Mouse (Mus musculus) myocyte (in vitro differentiated cells): ENCODE measurements at regions not wholly inside any gene's neighbourhood (a gene's known extent, or its start where the extent isn't known, plus 50 kb on each side); places are given as distances from the start of the nearest gene placed in this dataset.
A peak's percentile ranks its signal among the peaks of the same experiment; 100 is the strongest.

Experiments used
- H3K27me3 ChIP-seq: one replicate; pipeline ENCODE4 v1.6.1; 2011; ENCODE audit not compliant: control insufficient read depth, insufficient read depth, insufficient read length
- H3K36me3 ChIP-seq: one replicate; pipeline ENCODE4 v1.6.1; 2011; ENCODE audit not compliant: control insufficient read depth, insufficient read depth
- H3K4me2 ChIP-seq: one replicate; pipeline ENCODE4 v1.6.1; 2011; ENCODE audit warnings: low read depth, control low read depth
- H3K4me3 ChIP-seq: one replicate; pipeline ENCODE4 v1.5.1; 2011; ENCODE audit warnings: mild to moderate bottlenecking, control low read depth, moderate library complexity
- H3K79me2 ChIP-seq: one replicate; pipeline ENCODE4 v1.6.1; 2011; ENCODE audit not compliant: control insufficient read depth, insufficient read depth
- H3ac ChIP-seq: one replicate; pipeline ENCODE4 v1.6.1; 2011; ENCODE audit not compliant: control insufficient read depth, insufficient read length
- CEBPB ChIP-seq: IDR thresholded peaks from 2 replicates; pipeline ENCODE4 v1.6.1; 2011; ENCODE audit warnings: mild to moderate bottlenecking, moderate library complexity; ENCODE audit not compliant: poor library complexity, insufficient read depth, severe bottlenecking
- E2F4 ChIP-seq: IDR thresholded peaks from one replicate; pipeline ENCODE4 v1.6.1; 2011; ENCODE audit warnings: mild to moderate bottlenecking, control low read depth, moderate library complexity; ENCODE audit not compliant: insufficient read depth
- MAX ChIP-seq: IDR thresholded peaks from one replicate; pipeline ENCODE4 v1.6.1; 2011; ENCODE audit warnings: low read depth, mild to moderate bottlenecking, control low read depth
- MYOD1 ChIP-seq, 3 experiments: IDR thresholded peaks; one replicate each; pipeline ENCODE4 v1.6.1; 2011; ENCODE audit warnings: control low read depth in 2 of 3, low read depth in 2 of 3, mild to moderate bottlenecking in 2 of 3, moderate library complexity in 1 of 3; ENCODE audit not compliant: insufficient read length in 2 of 3, control insufficient read depth in 1 of 3
- MYOG ChIP-seq, 3 experiments: IDR thresholded peaks; one replicate each; pipeline ENCODE4 v1.6.1; 2011; ENCODE audit warnings: control low read depth in 2 of 3, low read depth in 2 of 3, mild to moderate bottlenecking in 2 of 3; ENCODE audit not compliant: insufficient read length in 2 of 3, control insufficient read depth in 1 of 3, insufficient read depth in 1 of 3
- POLR2A ChIP-seq: IDR thresholded peaks from one replicate; pipeline ENCODE4 v1.6.1; 2011; ENCODE audit warnings: low read depth, mild to moderate bottlenecking, control low read depth, moderate library complexity; ENCODE audit not compliant: insufficient read length
- POLR2AphosphoS2 ChIP-seq: IDR thresholded peaks from one replicate; pipeline ENCODE4 v1.6.1; 2011; ENCODE audit warnings: low read depth, control low read depth; ENCODE audit not compliant: insufficient read length
- REST ChIP-seq: IDR thresholded peaks from one replicate; pipeline ENCODE4 v1.6.1; 2011; ENCODE audit warnings: mild to moderate bottlenecking, control low read depth, moderate library complexity; ENCODE audit not compliant: insufficient read depth, insufficient read length
- SRF ChIP-seq: IDR thresholded peaks from one replicate; pipeline ENCODE4 v1.6.1; 2011; ENCODE audit warnings: low read depth; ENCODE audit not compliant: control insufficient read depth, insufficient read length
- TCF12 ChIP-seq: IDR thresholded peaks from one replicate; pipeline ENCODE4 v1.6.1; 2011; ENCODE audit warnings: mild to moderate bottlenecking, control low read depth; ENCODE audit not compliant: poor library complexity, insufficient read depth, severe bottlenecking
- TCF3 ChIP-seq: IDR thresholded peaks from one replicate; pipeline ENCODE4 v1.6.1; 2011; ENCODE audit warnings: low read depth, control low read depth; ENCODE audit not compliant: insufficient read length
- USF1 ChIP-seq: IDR thresholded peaks from one replicate; pipeline ENCODE4 v1.6.1; 2011; ENCODE audit warnings: low read depth, mild to moderate bottlenecking, control low read depth, moderate library complexity

- no peaks in the 10 kb centered on the region for H3K79me2 ChIP-seq
- H3K27me3 ChIP-seq, result no peaks in the 10 kb centered on the region
- no peak overlapping the region for H3K4me3 ChIP-seq
- no peaks in the 10 kb centered on the region for H3K36me3 ChIP-seq
- H3ac ChIP-seq, result no peak overlapping the region
- no peak overlapping the region for H3K4me2 ChIP-seq
- TF ChIP-seq MYOD1 (IDR thresholded peaks at IDR 0.05; ENCODE audit: control insufficient read depth in 1 of 3, insufficient read length in 2 of 3, low read depth in 2 of 3) (no peak), CEBPB (no peak), TCF3 (no peak), TCF12 (no peak), E2F4 (no peak), USF1 (no peak), MYOG (IDR thresholded peaks at IDR 0.05; ENCODE audit: control insufficient read depth in 1 of 3, insufficient read depth in 1 of 3, insufficient read length in 2 of 3, low read depth in 2 of 3) (no peak), POLR2AphosphoS2 (no peak), SRF (no peak), POLR2A (no peak), MAX (no peak), REST (no peak)
Measured at GRCm38 (mm10) chr19:6647216-6647615, 104.4 kb upstream of the Slc22a12 start.

DNA sequence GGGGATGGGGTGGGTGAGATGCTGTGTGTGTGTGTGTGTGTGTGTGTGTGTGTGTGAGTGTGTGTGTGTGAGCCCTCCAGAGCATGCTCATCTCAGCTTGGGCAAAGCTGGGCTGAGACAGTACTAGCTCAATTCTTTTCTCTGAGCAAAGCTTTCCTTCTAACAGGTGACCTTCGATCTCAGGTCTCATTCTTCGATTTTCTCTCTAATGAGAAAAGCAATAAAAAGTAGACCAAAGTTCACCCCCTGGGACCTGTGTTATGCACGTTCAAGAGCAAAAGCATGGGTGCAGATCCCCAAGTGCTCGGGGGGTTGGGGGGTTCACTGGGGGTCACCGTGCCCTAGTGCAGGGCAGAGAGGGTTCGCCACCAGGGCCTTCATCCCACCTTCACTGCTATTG, 103.1 kb upstream of the Slc22a12 start:
- no peak for TF ChIP-seq SRF
- Histone ChIP-seq H3K79me2 (no peaks in the 10 kb centered on the region), H3K27me3 (no peaks in the 10 kb centered on the region), H3K4me2 (peak overlapping the region; percentile 71), H3K4me3 (peak overlapping the region; percentile 31), H3K36me3 (no peaks in the 10 kb centered on the region), H3ac (no peak overlapping the region)

DNA sequence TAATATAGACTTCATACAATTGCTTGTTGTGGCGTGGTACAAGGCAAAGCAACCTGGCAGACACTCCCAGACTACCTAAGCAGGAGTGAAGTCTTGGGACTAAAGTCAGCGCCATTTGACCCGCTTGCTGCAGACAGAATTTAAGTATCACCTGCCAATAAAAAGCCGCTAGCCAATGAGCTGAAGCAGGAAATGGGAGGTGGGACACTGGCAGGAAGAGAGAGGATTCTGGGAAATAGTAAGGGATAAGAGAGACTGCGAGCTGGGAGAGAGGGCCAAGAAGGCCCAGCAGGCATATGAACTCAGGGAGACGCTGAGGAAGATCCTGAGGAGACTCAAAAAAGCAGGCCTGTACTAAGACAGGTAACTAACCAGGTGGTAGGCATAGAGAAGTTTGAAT, 102.0 kb upstream of the Slc22a12 start:
- no peaks in the 10 kb centered on the region for H3K27me3 ChIP-seq
- no peaks in the 10 kb centered on the region for H3K36me3 ChIP-seq
- no peak overlapping the region for H3ac ChIP-seq
- no peaks in the 10 kb centered on the region for H3K79me2 ChIP-seq
- TF ChIP-seq TCF12 (no peak), POLR2A (peak; percentile 63), POLR2AphosphoS2 (peak; percentile 54)
- peak overlapping the region; percentile 71 for H3K4me2 ChIP-seq
- H3K4me3 ChIP-seq, result peak overlapping the region; percentile 31

DNA sequence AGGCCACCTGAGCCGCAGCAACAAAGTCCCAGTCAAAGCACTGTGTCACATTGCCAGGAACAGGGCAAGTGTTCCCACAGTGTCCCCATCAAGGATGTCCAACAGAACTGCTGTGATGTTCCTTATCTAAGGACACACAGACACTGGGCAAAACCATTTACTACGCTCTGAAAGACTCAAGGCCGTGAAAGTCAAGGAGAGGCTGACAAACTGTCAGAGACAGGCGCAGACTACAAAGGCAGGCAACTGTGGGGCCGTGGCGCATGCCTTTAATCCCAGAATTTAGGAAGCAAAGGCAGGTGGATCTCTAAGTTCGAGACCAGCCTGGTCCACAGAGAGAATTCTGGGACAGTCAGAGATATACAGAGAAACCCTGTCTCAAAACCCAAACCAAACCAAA, 96.8 kb upstream of the Slc22a12 start:
- Histone ChIP-seq H3K36me3 (no peaks in the 10 kb centered on the region), H3K27me3 (no peaks in the 10 kb centered on the region), H3K79me2 (no peaks in the 10 kb centered on the region), H3K4me3 (no peak overlapping the region), H3ac (no peak overlapping the region), H3K4me2 (no peak overlapping the region)
- TF ChIP-seq MYOD1 (IDR thresholded peaks at IDR 0.05; ENCODE audit: control insufficient read depth in 1 of 3, insufficient read length in 2 of 3, low read depth in 2 of 3), result no peak
- TF ChIP-seq TCF3, result no peak
- TF ChIP-seq E2F4, result no peak
- no peak for TF ChIP-seq MAX
- TF ChIP-seq REST, result no peak
- TF ChIP-seq POLR2A, result no peak
- TF ChIP-seq USF1, result no peak
- TF ChIP-seq MYOG (IDR thresholded peaks at IDR 0.05; ENCODE audit: control insufficient read depth in 1 of 3, insufficient read depth in 1 of 3, insufficient read length in 2 of 3, low read depth in 2 of 3), result no peak
- no peak for TF ChIP-seq SRF
- TF ChIP-seq CEBPB, result no peak
- no peak for TF ChIP-seq POLR2AphosphoS2

DNA sequence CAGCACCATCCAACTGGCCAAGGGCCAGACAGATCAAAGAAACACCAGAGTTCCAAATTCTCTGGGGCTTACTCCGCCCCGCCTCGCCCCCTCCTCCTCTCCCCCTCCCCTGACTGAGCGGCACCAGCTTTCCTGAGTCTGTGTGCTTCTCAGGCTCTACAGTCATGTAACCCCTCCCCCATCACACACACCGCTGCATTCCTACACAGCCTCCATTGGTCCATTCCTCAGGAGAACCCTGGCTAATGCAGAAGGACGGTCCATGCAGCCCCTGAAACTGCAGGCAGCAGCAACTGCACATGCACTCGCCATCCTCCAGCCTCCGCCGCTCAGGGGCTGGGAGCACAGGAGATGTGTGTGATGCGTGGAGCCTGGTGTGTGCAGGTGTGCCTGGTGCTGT, 90.6 kb upstream of the Slc22a12 start:
- no peak overlapping the region for H3K4me3 ChIP-seq
- TF ChIP-seq CEBPB (no peak), POLR2A (no peak), POLR2AphosphoS2 (no peak), SRF (no peak), USF1 (no peak), TCF12 (no peak), E2F4 (no peak), REST (no peak), MYOG (IDR thresholded peaks at IDR 0.05; ENCODE audit: control insufficient read depth in 1 of 3, insufficient read depth in 1 of 3, insufficient read length in 2 of 3, low read depth in 2 of 3) (no peak), MYOD1 (IDR thresholded peaks at IDR 0.05; ENCODE audit: control insufficient read depth in 1 of 3, insufficient read length in 2 of 3, low read depth in 2 of 3) (no peak), TCF3 (no peak), MAX (no peak)
- H3K79me2 ChIP-seq, result no peaks in the 10 kb centered on the region
- H3ac ChIP-seq, result no peak overlapping the region
- peaks cover 2% of the 10 kb centered on the region for H3K27me3 ChIP-seq
- H3K36me3 ChIP-seq, result no peaks in the 10 kb centered on the region
- no peak overlapping the region for H3K4me2 ChIP-seq
